Mouse (Mus musculus) brain, embryonic 14.5 days (tissue): Measurements from ENCODE around the gene Styx.

Experiments
- CTCF ChIP-seq: fragments of 200-500 bp; IDR thresholded peaks from 2 replicates; pipeline ENCODE4 v1.5.1; 2012; ENCODE audit warnings: inconsistent platforms, mild to moderate bottlenecking, moderate library complexity, borderline replicate concordance; ENCODE audit not compliant: insufficient read depth, insufficient read length; ENCODE audit errors: extremely low read depth
- POLR2A ChIP-seq: fragments of 200-500 bp; IDR thresholded peaks from 2 replicates; pipeline ENCODE4 v1.6.1; 2012; ENCODE audit warnings: mild to moderate bottlenecking, inconsistent platforms, borderline replicate concordance; ENCODE audit not compliant: poor library complexity, insufficient read depth, insufficient read length, severe bottlenecking; ENCODE audit errors: extremely low read depth

GRCm38 (mm10) chr14:45322450-45322849 is 28.4 kb upstream of the Styx start:
- no peak for TF ChIP-seq POLR2A
- no peak for TF ChIP-seq CTCF
